Mouse (Mus musculus) left cerebral cortex, adult 2 months (tissue): ENCODE results near the gene Nhlrc2. TPM values are rescaled to one million over a fixed set of nuclear protein-coding genes. Genes with fewer than 3 reads are reported as not detected.

Source experiments
- DNase-seq, 2 experiments: peaks; one replicate each; pipeline ENCODE4 v3.0.0; 2021 to 2022; ENCODE audit warnings: low spot score in 2 of 2, mixed read lengths in 1 of 2; ENCODE audit errors: extremely low spot score in 1 of 2
- H3K27ac ChIP-seq: fragments of 200-600 bp; 2 replicates; pipeline ENCODE4 v1.8.1; 2022
- H3K4me3 ChIP-seq: fragments of 200-600 bp; 2 replicates; pipeline ENCODE4 v1.8.1; 2022
- CTCF ChIP-seq: fragments of 200-600 bp; IDR thresholded peaks from 2 replicates; pipeline ENCODE4 v1.8.1; 2022; ENCODE audit warnings: antibody characterized with exemption, mild to moderate bottlenecking, moderate library complexity
- intact Hi-C: fragments of 180-260 bp; cut with DNase I; formaldehyde crosslinking; loops from one replicate; pipeline ENCODE4 v1.15.1; 2025
- total RNA-seq, 2 experiments: library from RNA; stranded (reverse); gene quantifications; 2 replicates each; pipeline ENCODE4 v1.2.3; 2021

The Nhlrc2 gene
- total RNA-seq, 2 experiments from 2014 or later, result 13.1 to 15.1 TPM

GRCm38 (mm10) chr19:56566940-56567339 is 18.9 kb downstream of the Nhlrc2 start:
- Histone ChIP-seq H3K4me3 (no peak overlapping the region), H3K27ac (no peak overlapping the region)
- intact Hi-C loops, result loop anchor here (1.0 to 2.0 kb wide), 2 partner anchors 160 to 210 kb away; no protein-coding TSS in a partner anchor
- TF ChIP-seq CTCF, result no peak
- DNase-seq, result peak in 1 of 2 experiments; percentile 8

- no peak for TF ChIP-seq CTCF
- Histone ChIP-seq H3K27ac (no peak overlapping the region), H3K4me3 (no peak overlapping the region)
- peak in 1 of 2 experiments; percentile 4 for DNase-seq
- intact Hi-C loops, result no loop called here
Measured at GRCm38 (mm10) chr19:56570781-56571180, 22.7 kb downstream of the Nhlrc2 start.

GRCm38 (mm10) chr19:56571234-56571633 is 23.2 kb downstream of the Nhlrc2 start:
- intact Hi-C loops, result no loop called here
- TF ChIP-seq CTCF, result no peak
- H3K27ac ChIP-seq, result no peak overlapping the region
- DNase-seq, result no peak
- no peak overlapping the region for H3K4me3 ChIP-seq

GRCm38 (mm10) chr19:56571913-56572312 is 23.9 kb downstream of the Nhlrc2 start:
- no peak for TF ChIP-seq CTCF

GRCm38 (mm10) chr19:56573184-56573583 is 25.1 kb downstream of the Nhlrc2 start:
- no peak; the same call in 1 of the 2 replicates for TF ChIP-seq CTCF
- Histone ChIP-seq H3K4me3 (no peak overlapping the region), H3K27ac (no peak overlapping the region; the same call in 1 of the 2 replicates)
- DNase-seq, result peak; percentile 45
- intact Hi-C loops, result no loop called here

More at GRCm38 (mm10) chr19:56571913-56572312, 23.9 kb downstream of the Nhlrc2 start:
- Histone ChIP-seq H3K4me3 (no peak overlapping the region), H3K27ac (no peak overlapping the region)
- DNase-seq, result peak in 1 of 2 experiments; percentile 9
- intact Hi-C loops, result no loop called here

GRCm38 (mm10) chr19:56577801-56578200 is 29.7 kb downstream of the Nhlrc2 start:
- Histone ChIP-seq H3K4me3 (no peak overlapping the region), H3K27ac (no peak overlapping the region)
- DNase-seq, result no peak
- TF ChIP-seq CTCF, result no peak
- intact Hi-C loops, result no loop called here

GRCm38 (mm10) chr19:56581981-56582380 is 33.9 kb downstream of the Nhlrc2 start:
- no peak for TF ChIP-seq CTCF
- H3K27ac ChIP-seq, result no peak overlapping the region
- H3K4me3 ChIP-seq, result no peak overlapping the region
- DNase-seq, result no peak
- intact Hi-C loops, result no loop called here

GRCm38 (mm10) chr19:56583785-56584184 is 35.7 kb downstream of the Nhlrc2 start:
- peak in 1 of 2 experiments; percentile 10 for DNase-seq
- intact Hi-C loops, result no loop called here
- Histone ChIP-seq H3K4me3 (no peak overlapping the region), H3K27ac (no peak overlapping the region)
- no peak for TF ChIP-seq CTCF

GRCm38 (mm10) chr19:56584288-56584687 is 36.2 kb downstream of the Nhlrc2 start:
- Histone ChIP-seq H3K27ac (no peak overlapping the region), H3K4me3 (no peak overlapping the region)
- peak in 1 of 2 experiments; percentile 6 for DNase-seq
- intact Hi-C loops, result no loop called here
- no peak for TF ChIP-seq CTCF

- Histone ChIP-seq H3K4me3 (no peak overlapping the region), H3K27ac (no peak overlapping the region)
- DNase-seq, result no peak
- no peak for TF ChIP-seq CTCF
- intact Hi-C loops, result loop anchor here (5.0 kb wide), 1 partner anchor 136 kb away; the partner anchor contains the start of gene Adrb1
Measured at GRCm38 (mm10) chr19:56586320-56586719, 38.3 kb downstream of the Nhlrc2 start.

GRCm38 (mm10) chr19:56588205-56588626 is 40.2 kb downstream of the Nhlrc2 start:
- Histone ChIP-seq H3K4me3 (no peak overlapping the region), H3K27ac (peak overlapping the region; percentile 20; the same call in 1 of the 2 replicates)
- no peak for TF ChIP-seq CTCF
- intact Hi-C loops, result loop anchor here (5.0 kb wide), 1 partner anchor 134 kb away; the partner anchor contains the start of gene Adrb1
- peak; percentile 51 to 68 for DNase-seq

GRCm38 (mm10) chr19:56589008-56589407 is 40.9 kb downstream of the Nhlrc2 start:
- intact Hi-C loops, result loop anchor here (5.0 kb wide), 1 partner anchor 133 kb away; the partner anchor contains the start of gene Adrb1

GRCm38 (mm10) chr19:56589455-56589854 is 41.4 kb downstream of the Nhlrc2 start:
- Histone ChIP-seq H3K27ac (no peak overlapping the region), H3K4me3 (no peak overlapping the region)
- intact Hi-C loops, result loop anchor here (5.0 kb wide), 1 partner anchor 133 kb away; the partner anchor contains the start of gene Adrb1
- TF ChIP-seq CTCF, result no peak
- DNase-seq, result no peak

More at GRCm38 (mm10) chr19:56589008-56589407, 40.9 kb downstream of the Nhlrc2 start:
- peak overlapping the region; percentile 65 for H3K27ac ChIP-seq
- H3K4me3 ChIP-seq, result no peak overlapping the region
- no peak for DNase-seq
- TF ChIP-seq CTCF, result no peak
